Mouse (Mus musculus): ENCODE data around the gene Olfr922. TPM values are rescaled to one million over a fixed set of nuclear protein-coding genes. Genes with fewer than 3 reads are reported as not detected.

The Olfr922 gene
- polyA plus RNA-seq (2017; shearing (Covaris generic)) = not detected

DNA sequence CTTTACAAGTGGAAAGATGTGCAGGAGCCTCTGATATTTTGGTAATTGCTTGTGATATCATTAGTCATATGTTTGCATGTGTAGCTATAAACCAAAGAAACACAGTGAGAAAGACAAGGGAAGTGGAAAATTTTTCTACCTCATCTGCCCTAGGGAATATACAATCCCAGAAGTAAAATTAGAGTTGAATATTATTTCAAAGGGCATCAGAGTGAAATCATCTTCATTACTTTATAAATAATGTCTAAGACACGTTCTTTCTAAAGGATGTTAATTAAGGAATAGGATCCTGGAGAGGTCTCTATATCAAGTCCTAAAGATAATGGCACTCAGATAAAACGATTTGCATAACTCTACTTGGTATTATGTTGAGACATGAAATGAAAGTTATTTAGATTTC, at the start of gene Olfr922:
TSS of gene Olfr922 (plus strand) at position 301 of the 400 bp plus-strand sequence.

GRCm38 (mm10) chr9:38772768-38773167, 41.6 kb upstream of the Olfr922 start, which contains the start of gene Olfr921:
Gene Olfr921, plus strand, starts transcription at chr9:38773068.

GRCm38 (mm10) chr9:38826245-38826644, 11.8 kb downstream of the Olfr922 start, which contains the start of gene Olfr923:
Gene Olfr923, plus strand, starts transcription at chr9:38826545.

GRCm38 (mm10) chr9:38844149-38844548, 29.7 kb downstream of the Olfr922 start, which contains the start of gene Olfr924:
Gene Olfr924, plus strand, starts transcription at chr9:38844449.

DNA sequence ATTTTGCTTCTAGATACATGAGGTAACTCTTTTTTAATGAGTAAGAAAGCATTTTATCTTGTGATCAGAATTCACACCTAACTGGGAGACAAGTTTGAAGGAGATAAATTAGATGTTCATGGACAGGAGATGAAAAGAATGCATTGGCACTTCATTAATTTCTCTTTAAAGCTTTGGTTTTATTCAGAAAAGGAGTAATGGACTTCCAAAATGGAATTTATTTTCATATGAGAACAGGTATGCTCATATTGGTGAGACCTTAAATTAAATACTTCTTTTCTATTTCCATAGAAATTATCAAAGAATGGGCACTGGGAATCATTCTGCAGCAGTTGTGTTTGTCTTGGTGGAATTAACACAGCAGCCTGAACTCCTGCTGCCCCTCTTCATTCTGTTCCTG, 40.3 kb downstream of the Olfr922 start, which contains the start of gene Olfr26:
TSS of gene Olfr26 (plus strand) at position 301 of the 400 bp plus-strand sequence.

Other genes starting within 250 kb of the Olfr922 start
- gene Olfr912, start 234.4 kb upstream of the Olfr922 start, polyA plus RNA-seq (2017; shearing (Covaris generic)) = 0.06 TPM
- gene Olfr913, start 221.9 kb upstream of the Olfr922 start, polyA plus RNA-seq (2017; shearing (Covaris generic)) = not detected
- gene Olfr914, start 209.5 kb upstream of the Olfr922 start, polyA plus RNA-seq (2017; shearing (Covaris generic)) = not detected
- gene Olfr916, start 154.7 kb upstream of the Olfr922 start, polyA plus RNA-seq (2017; shearing (Covaris generic)) = not detected
- not detected for gene Olfr917, start 148.8 kb upstream of the Olfr922 start, polyA plus RNA-seq (2017; shearing (Covaris generic))
- not detected for gene Olfr918, start 140.0 kb upstream of the Olfr922 start, polyA plus RNA-seq (2017; shearing (Covaris generic))
- not detected for gene Olfr919, start 110.9 kb upstream of the Olfr922 start, polyA plus RNA-seq (2017; shearing (Covaris generic))
- 44.0 TPM for gene Vwa5a, start 96.3 kb upstream of the Olfr922 start, polyA plus RNA-seq (2017; shearing (Covaris generic))
- 0.16 TPM for gene Olfr920, start 62.3 kb upstream of the Olfr922 start, polyA plus RNA-seq (2017; shearing (Covaris generic))
- gene Olfr921, start 41.5 kb upstream of the Olfr922 start, polyA plus RNA-seq (2017; shearing (Covaris generic)) = not detected
- gene Olfr923, start 11.9 kb downstream of the Olfr922 start, polyA plus RNA-seq (2017; shearing (Covaris generic)) = not detected
- gene Olfr924, start 29.8 kb downstream of the Olfr922 start, polyA plus RNA-seq (2017; shearing (Covaris generic)) = not detected
- not detected for gene Olfr26, start 40.4 kb downstream of the Olfr922 start, polyA plus RNA-seq (2017; shearing (Covaris generic))
- not detected for gene Olfr926, start 62.5 kb downstream of the Olfr922 start, polyA plus RNA-seq (2017; shearing (Covaris generic))
- gene Olfr930, start 115.2 kb downstream of the Olfr922 start, polyA plus RNA-seq (2017; shearing (Covaris generic)) = not detected
- not detected for gene Olfr933, start 157.7 kb downstream of the Olfr922 start, polyA plus RNA-seq (2017; shearing (Covaris generic))
- not detected for gene Olfr934, start 173.7 kb downstream of the Olfr922 start, polyA plus RNA-seq (2017; shearing (Covaris generic))
- not detected for gene Olfr935, start 185.1 kb downstream of the Olfr922 start, polyA plus RNA-seq (2017; shearing (Covaris generic))
- gene Olfr146, start 208.8 kb downstream of the Olfr922 start, polyA plus RNA-seq (2017; shearing (Covaris generic)) = not detected

Measured in CD4-positive, CD25-positive, alpha-beta regulatory T cell, adult 9 weeks (primary cell).